Mouse (Mus musculus) liver, embryonic 11.5 days (tissue): ENCODE results near the gene Cnih2. TPM values are rescaled to one million over a fixed set of nuclear protein-coding genes. Genes with fewer than 3 reads are reported as not detected.

Experiments
- ATAC-seq: fragments of 200-750 bp; cut with Nextera tagmentation; replicated peaks from 2 replicates; pipeline ENCODE4 v1.8.0; 2017; ENCODE audit warnings: moderate number of reproducible peaks, mild to moderate bottlenecking, moderate TSS enrichment, moderate library complexity; ENCODE audit not compliant: low FRiP score
- DNase-seq: peaks from one replicate; pipeline ENCODE4 v3.0.0-alpha.2; 2017; ENCODE audit warnings: low spot score
- H3K27ac ChIP-seq: fragments of 300-500 bp; sonication (generic); 2 replicates; pipeline ENCODE4 v1.5.1; 2014; ENCODE audit warnings: mild to moderate bottlenecking, low read depth, low read length, control low read depth
- H3K27me3 ChIP-seq: fragments of 300-500 bp; sonication (generic); replicated peaks from 2 replicates; pipeline ENCODE4 v1.6.1; 2014; ENCODE audit warnings: low read length, mixed read lengths; ENCODE audit not compliant: control insufficient read depth, insufficient read depth
- H3K36me3 ChIP-seq: fragments of 300-500 bp; sonication (generic); 2 replicates; pipeline ENCODE4 v1.6.1; 2014; ENCODE audit warnings: mild to moderate bottlenecking, low read length, moderate library complexity, mixed read lengths; ENCODE audit not compliant: control insufficient read depth, insufficient read depth
- H3K4me1 ChIP-seq: fragments of 300-500 bp; sonication (generic); replicated peaks from 2 replicates; pipeline ENCODE4 v1.6.1; 2014; ENCODE audit warnings: low read length, mixed read lengths; ENCODE audit not compliant: control insufficient read depth, insufficient read depth
- H3K4me2 ChIP-seq: fragments of 300-500 bp; sonication (generic); 2 replicates; pipeline ENCODE4 v1.6.1; 2014; ENCODE audit warnings: mild to moderate bottlenecking, control low read depth, moderate library complexity
- H3K4me3 ChIP-seq: fragments of 300-500 bp; sonication (generic); 2 replicates; pipeline ENCODE4 v1.5.1; 2014; ENCODE audit warnings: low read depth, low read length, control low read depth
- H3K9ac ChIP-seq: fragments of 300-500 bp; sonication (generic); 2 replicates; pipeline ENCODE4 v1.6.1; 2014; ENCODE audit warnings: low read depth, low read length, control low read depth
- H3K9me3 ChIP-seq: fragments of 300-500 bp; sonication (generic); 2 replicates; pipeline ENCODE4 v1.6.1; 2016; ENCODE audit warnings: low read length, inconsistent platforms, mixed read lengths; ENCODE audit not compliant: control insufficient read depth
- WGBS: fragments of 180-500 bp; shearing (Covaris S2); extraction: QIAGEN DNeasy Blood & Tissue Kit; methylation state at CpG from one replicate; pipeline ENCODE4 v1.1.7; 2014; 5-methylcytosine and 5-hydroxymethylcytosine counted together
- polyA plus RNA-seq: library from polyadenylated mRNA; unstranded; fragments of >200 nt; fragmentation: Nextera tagmentation; extraction: Ambion mirVana; gene quantifications from 2 replicates; pipeline ENCODE4 v1.2.1, GENCODE M21; 2014

Gene Cnih2
- polyA plus RNA-seq, 1 experiment from 2014 or later, result 8.4 TPM

DNA sequence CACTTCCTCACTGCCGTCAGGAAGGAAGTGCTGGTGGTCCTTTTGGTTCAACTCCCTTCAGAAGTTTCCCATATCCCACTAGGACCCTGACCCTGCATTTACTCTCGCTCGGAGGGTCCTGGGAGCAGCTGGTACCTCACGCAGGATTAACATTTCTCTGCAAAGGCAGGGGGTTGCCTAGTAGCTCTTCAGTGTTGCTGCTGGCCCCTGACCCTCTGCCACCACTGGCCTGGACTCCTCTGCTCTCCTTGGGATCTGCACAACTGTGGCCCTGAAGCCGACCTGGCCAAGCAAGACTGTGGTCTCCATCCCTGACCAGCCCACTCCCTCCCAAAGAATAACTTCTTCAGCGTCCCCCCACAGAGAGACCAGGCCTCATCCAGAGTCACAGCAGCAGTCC lies 49.0 kb downstream of the Cnih2 start:
- Histone ChIP-seq H3K27me3 (peaks cover 34% of the 10 kb centered on the region), H3K27ac (no peak overlapping the region), H3K36me3 (peaks cover 18% of the 10 kb centered on the region; the same call in 1 of the 2 replicates), H3K4me1 (no peaks in the 10 kb centered on the region), H3K9ac (no peak overlapping the region), H3K4me3 (no peak overlapping the region), H3K4me2 (no peak overlapping the region), H3K9me3 (no peaks in the 10 kb centered on the region)
- DNase-seq (no peak), ATAC-seq (no peak)
- 80% methylated on average over 6 of the region's 6 CpGs for WGBS

DNA sequence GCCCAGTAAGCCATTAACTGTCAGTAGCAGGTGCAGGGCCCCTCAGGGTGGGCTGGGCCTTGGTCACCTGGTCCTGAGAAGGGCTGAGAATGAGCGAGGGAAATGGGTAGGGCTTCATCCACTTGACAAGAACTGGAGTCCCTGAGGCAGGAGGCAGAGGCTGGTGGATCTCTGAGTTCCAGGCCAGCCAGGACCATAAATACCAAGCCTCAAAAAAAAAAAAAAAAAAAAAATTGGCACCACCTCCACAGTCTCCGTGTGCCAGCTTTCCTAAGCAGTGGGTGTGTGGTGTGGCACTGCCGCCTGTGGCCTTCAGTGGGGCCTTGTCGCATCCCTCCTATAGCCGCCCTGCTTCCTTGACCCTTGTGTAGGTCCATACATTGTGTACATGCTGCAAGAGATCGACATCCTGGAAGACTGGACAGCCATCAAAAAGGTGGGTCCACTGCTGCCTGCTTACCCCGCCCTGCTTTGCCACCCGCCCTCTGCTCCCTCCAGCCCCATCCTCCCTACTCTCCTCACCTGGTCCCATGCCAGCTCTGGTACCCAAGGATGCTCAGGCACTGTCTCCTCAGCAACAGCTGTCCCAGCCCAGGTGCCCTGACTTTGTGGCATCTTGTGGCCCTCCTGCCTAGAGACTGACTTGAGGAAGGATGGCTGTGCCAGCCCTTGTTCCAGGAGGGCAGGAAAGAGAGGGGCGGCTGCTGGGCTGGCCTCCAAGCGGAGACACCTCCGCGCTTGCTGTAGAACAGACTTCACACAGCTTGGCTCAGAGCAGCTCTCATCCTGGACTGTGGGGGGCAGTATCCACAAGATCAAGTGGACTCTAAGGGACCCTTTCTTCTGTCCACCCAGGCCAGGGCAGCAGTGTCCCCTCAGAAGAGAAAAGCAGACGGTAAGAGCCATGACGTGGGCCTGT lies 49.9 kb downstream of the Cnih2 start:
- H3K36me3 ChIP-seq, result peaks cover 21% of the 10 kb centered on the region; the same call in 1 of the 2 replicates
- no peak overlapping the region for H3K4me2 ChIP-seq
- DNase-seq (no peak), ATAC-seq (no peak)
- H3K4me3 ChIP-seq, result no peak overlapping the region
- H3K9ac ChIP-seq, result no peak overlapping the region
- 89% methylated on average over 14 of the region's 14 CpGs for WGBS
- H3K4me1 ChIP-seq, result no peaks in the 10 kb centered on the region
- H3K27ac ChIP-seq, result no peak overlapping the region
- H3K9me3 ChIP-seq, result no peaks in the 10 kb centered on the region
- peaks cover 31% of the 10 kb centered on the region for H3K27me3 ChIP-seq

DNA sequence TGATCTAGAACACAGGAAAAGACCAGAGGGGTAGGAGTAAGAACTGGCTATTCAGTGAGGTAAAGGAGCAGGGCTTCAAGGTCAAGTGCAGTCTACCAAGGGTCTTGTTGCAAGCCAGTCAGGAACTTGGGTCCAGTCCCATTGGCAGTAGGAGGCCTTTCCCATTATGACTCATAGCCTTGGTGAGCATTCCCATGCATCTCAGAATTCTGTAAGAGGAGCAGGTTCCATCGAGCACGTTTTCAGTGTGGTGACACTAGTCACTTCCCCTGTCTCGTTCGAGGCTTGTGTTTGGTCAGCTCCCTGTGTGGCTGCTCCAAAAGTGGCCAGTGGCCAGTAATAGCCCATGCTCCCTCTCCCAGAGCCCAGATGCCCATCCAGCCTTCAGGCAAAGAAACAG lies 52.8 kb downstream of the Cnih2 start:
- H3K4me1 ChIP-seq, result peaks cover 7% of the 10 kb centered on the region
- peaks cover 2% of the 10 kb centered on the region for H3K27me3 ChIP-seq
- H3K36me3 ChIP-seq, result peaks cover 21% of the 10 kb centered on the region; the same call in 1 of the 2 replicates
- no peak overlapping the region for H3K4me3 ChIP-seq
- ATAC-seq (no peak), DNase-seq (no peak)
- no peaks in the 10 kb centered on the region for H3K9me3 ChIP-seq
- H3K9ac ChIP-seq, result no peak overlapping the region
- WGBS, result 76% methylated on average over 4 of the region's 4 CpGs
- H3K27ac ChIP-seq, result no peak overlapping the region
- no peak overlapping the region for H3K4me2 ChIP-seq

Other genes with a start within 250 kb of the Cnih2 start
- gene Ctsf, start 243.4 kb downstream of the Cnih2 start, polyA plus RNA-seq, result 13.2 and 13.3 TPM in 2 replicates
- 1.9 and 2.1 TPM in 2 replicates for gene Actn3, start 220.6 kb downstream of the Cnih2 start, polyA plus RNA-seq
- 12.2 and 13.6 TPM in 2 replicates for gene Zdhhc24, start 219.9 kb downstream of the Cnih2 start, polyA plus RNA-seq
- 1.2 and 2.5 TPM in 2 replicates for gene Bbs1, start 191.9 kb downstream of the Cnih2 start, polyA plus RNA-seq
- 114 and 131 TPM in 2 replicates for gene Dpp3, start 170.2 kb downstream of the Cnih2 start, polyA plus RNA-seq
- 0.34 and 0.39 TPM in 2 replicates for gene Peli3, start 155.4 kb downstream of the Cnih2 start, polyA plus RNA-seq
- gene Mrpl11, start 136.4 kb downstream of the Cnih2 start, polyA plus RNA-seq, result 138 and 139 TPM in 2 replicates
- gene Npas4, start 108.2 kb downstream of the Cnih2 start, polyA plus RNA-seq, result 0.04 TPM in 1 of 2 replicates, not detected in the other
- 6.2 and 6.6 TPM in 2 replicates for gene Slc29a2, start 74.7 kb downstream of the Cnih2 start, polyA plus RNA-seq
- 19.1 and 21.3 TPM in 2 replicates for gene B4gat1, start 59.7 kb downstream of the Cnih2 start, polyA plus RNA-seq
- 1.1 TPM in 2 replicates for gene AC124502.3, start 59.6 kb downstream of the Cnih2 start, polyA plus RNA-seq
- 61.2 and 61.3 TPM in 2 replicates for gene Brms1, start 57.2 kb downstream of the Cnih2 start, polyA plus RNA-seq
- 1.3 and 1.4 TPM in 2 replicates for gene Rin1, start 48.0 kb downstream of the Cnih2 start, polyA plus RNA-seq
- 28.6 and 29.3 TPM in 2 replicates for gene Cd248, start 30.4 kb downstream of the Cnih2 start, polyA plus RNA-seq
- 2.6 TPM in 2 replicates for gene Tmem151a, start 13.0 kb downstream of the Cnih2 start, polyA plus RNA-seq
- gene Yif1a, start 10.0 kb downstream of the Cnih2 start, polyA plus RNA-seq, result 77.8 and 83.4 TPM in 2 replicates
- gene Rab1b, start 8.6 kb upstream of the Cnih2 start, polyA plus RNA-seq, result 180 and 185 TPM in 2 replicates
- 7.3 and 8.3 TPM in 2 replicates for gene Klc2, start 20.0 kb upstream of the Cnih2 start, polyA plus RNA-seq
- 27.0 and 30.3 TPM in 2 replicates for gene Pacs1, start 174.6 kb upstream of the Cnih2 start, polyA plus RNA-seq
- gene Sf3b2, start 196.9 kb upstream of the Cnih2 start, polyA plus RNA-seq, result 285 and 290 TPM in 2 replicates
- gene Gal3st3, start 199.8 kb upstream of the Cnih2 start, polyA plus RNA-seq, result 1.6 and 2.1 TPM in 2 replicates
- not detected in 2 replicates for gene Catsper1, start 237.2 kb upstream of the Cnih2 start, polyA plus RNA-seq